Mouse (Mus musculus): ENCODE results near the gene Cep170.

GRCm38 (mm10) chr1:176847118-176847859, 33.4 kb upstream of the Cep170 start:
- no peak for TF ChIP-seq POLR2A (IDR thresholded peaks at IDR 0.05; ENCODE audit: extremely low read depth, insufficient read depth, low read length)
- TF ChIP-seq CTCF (IDR thresholded peaks at IDR 0.05; ENCODE audit: low read depth, low read length): no peak
